Mouse (Mus musculus): ENCODE measurements around the gene Ap1g2.

GRCm38 (mm10) chr14:55095263-55095662 lies 11.1 kb downstream of the Ap1g2 start:
- TF ChIP-seq POLR2A (IDR thresholded peaks at IDR 0.05; ENCODE audit: borderline replicate concordance, control insufficient read depth, low read depth, low read length): no peak
- TF ChIP-seq CTCF (IDR thresholded peaks at IDR 0.05; ENCODE audit: control insufficient read depth, insufficient read depth, low read length): no peak

All from bone marrow, adult 2 months (tissue).